Comparison of ENCODE assay signal across 13 mouse cellular contexts in the genomic region with DNA sequence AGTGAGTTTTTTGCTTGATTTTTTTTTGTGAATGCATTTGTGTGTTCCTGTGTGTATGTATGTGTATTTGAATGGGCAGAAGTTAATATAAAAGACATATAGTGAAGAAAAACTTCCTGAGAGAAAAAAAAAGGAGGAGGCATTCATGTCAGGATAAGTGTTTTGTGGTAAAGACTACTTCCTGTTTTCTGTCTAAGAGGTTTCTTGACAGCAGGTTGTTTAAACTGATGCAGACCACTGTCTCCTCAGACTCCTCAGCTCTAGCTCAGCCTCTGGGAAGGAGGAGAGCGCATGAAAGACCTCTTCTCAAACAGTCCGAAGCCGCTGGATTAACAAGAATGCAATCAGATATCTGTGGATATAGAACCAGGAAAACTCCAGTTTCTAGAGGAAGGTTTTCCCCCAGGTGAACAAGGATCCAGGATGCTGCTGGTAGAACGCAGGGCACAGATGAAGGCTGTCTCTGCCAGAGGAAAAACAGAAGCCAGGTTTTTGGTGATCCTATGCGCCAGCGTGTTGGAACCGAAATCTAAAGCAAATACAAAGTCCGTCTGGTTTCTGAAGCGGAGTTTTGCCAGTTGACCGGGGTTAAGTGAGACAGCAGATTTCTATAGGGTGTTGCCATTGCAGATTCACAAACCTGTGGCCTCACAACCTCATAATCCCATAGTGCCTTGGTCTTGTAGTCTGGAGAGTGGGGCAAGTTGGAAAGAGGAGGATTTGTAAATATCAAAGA. TPM values are rescaled to one million over a fixed set of nuclear protein-coding genes. Genes with fewer than 3 reads are reported as not detected.
"Had no signal": no experiment of that assay in that cellular context is flagged by ENCODE, and none has a peak within 500 bp of the region (broad histone marks: within the 10 kb centered on the region; RNA-seq: fewer than 3 reads in every experiment).

No protein-coding gene starts in this region.

- DNase-seq: kidney, adult 2 months; kidney, postnatal 25 days; layer of hippocampus, postnatal 36 days; liver; lung, adult 18-20 months; lung, postnatal 10 days; lung, postnatal 36 days; midbrain, embryonic 14.5 days; right cerebral cortex, postnatal 14 days; thymus, adult 18-20 months; thymus, postnatal 36 days had no signal

- ATAC-seq: liver, embryonic 12.5 days had no signal

RNA-seq across cellular contexts. Expression of gene Pamr1, which starts 45.8 kb away (rescaled TPM):
- total RNA-seq: megakaryocyte-erythroid progenitor cell, adult 5-6 weeks had no signal
